Mouse (Mus musculus): ENCODE data around the gene Ndufa8. TPM values are rescaled to one million over a fixed set of nuclear protein-coding genes. Genes with fewer than 3 reads are reported as not detected.

Ndufa8 gene
- total and polyA plus RNA-seq, 2 experiments from 2014 or later = 252 to 915 TPM

DNA sequence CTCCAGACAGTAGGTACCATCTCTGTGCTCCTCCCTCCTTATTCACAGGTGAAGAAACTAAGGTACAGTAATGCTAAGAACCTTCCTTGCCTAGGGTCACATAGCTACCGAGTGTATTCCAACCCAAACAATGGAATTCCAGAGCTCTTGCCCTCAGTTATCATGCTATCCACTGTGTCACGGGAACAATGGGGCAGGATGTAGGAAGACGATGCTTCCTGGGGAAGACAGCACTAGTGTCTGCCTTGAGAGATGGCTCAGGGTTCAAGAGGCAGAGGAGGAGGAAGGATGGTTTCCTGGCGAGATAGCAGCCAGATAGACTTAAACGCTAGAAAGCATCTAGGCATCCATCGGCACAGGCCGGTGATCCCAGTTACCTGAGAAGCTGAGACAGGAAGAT is 16.3 kb downstream of the Ndufa8 start:
- Histone ChIP-seq H3K27me3 (ENCODE audit: control insufficient read depth, insufficient read depth, low read length) (no peaks in the 10 kb centered on the region), H3K9ac (replicated peaks; ENCODE audit: low read depth, low read length) (no peak overlapping the region), H3K27ac (ENCODE audit: low read depth) (no peak overlapping the region), H3K9me3 (replicated peaks; ENCODE audit: control insufficient read depth, low read length) (no peaks in the 10 kb centered on the region), H3K4me3 (ENCODE audit: low read depth, low read length) (no peak overlapping the region), H3K4me1 (ENCODE audit: control insufficient read depth, insufficient read depth) (0 out of 2 replicates have a peak, but pooled peaks cover 10% of the 10 kb centered on the region), H3K36me3 (replicated peaks; ENCODE audit: control insufficient read depth, insufficient read depth, low read length) (peaks cover 30% of the 10 kb centered on the region), H3K4me2 (ENCODE audit: low read depth, low read length) (no peak overlapping the region)
- no peak for TF ChIP-seq EP300 (IDR thresholded peaks at IDR 0.05; ENCODE audit: low read depth)
- TF ChIP-seq CTCF (IDR thresholded peaks at IDR 0.05; ENCODE audit: low read depth) = no peak
- ATAC-seq (ENCODE audit: insufficient read depth, low read depth) (no peak), DNase-seq (ENCODE audit: low spot score) (no peak)
- 58% methylated on average over 7 of the region's 7 CpGs for whole genome bisulfite sequencing

DNA sequence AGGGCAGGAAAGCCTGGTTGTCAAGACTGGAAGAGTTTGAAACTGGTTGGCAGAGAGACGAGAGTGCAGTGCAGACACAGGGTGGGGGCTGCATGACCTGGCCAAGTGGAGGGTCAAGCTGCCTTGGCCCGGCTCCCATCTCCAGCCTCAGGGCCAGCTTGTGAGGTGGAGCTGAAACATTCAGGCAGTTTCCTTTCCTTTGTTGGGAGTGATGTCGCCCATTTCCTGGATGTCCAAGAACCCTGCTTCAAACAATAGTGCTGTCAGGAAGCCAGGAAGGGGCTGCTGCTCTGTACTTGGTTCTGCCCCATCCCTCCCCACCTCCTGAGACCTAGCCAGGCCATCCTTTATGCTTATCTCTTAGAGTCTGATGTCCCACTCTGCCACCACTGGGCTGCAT is 25.9 kb downstream of the Ndufa8 start:
- H3K36me3 ChIP-seq (replicated peaks; ENCODE audit: control insufficient read depth, insufficient read depth, low read length) = no peaks in the 10 kb centered on the region
- 0 out of 2 replicates have a peak, but pooled peaks cover 3% of the 10 kb centered on the region for H3K4me1 ChIP-seq (ENCODE audit: control insufficient read depth, insufficient read depth)
- H3K27ac ChIP-seq (ENCODE audit: low read depth) = no peak overlapping the region
- no peak overlapping the region for H3K4me2 ChIP-seq (ENCODE audit: low read depth, low read length)
- 49% methylated on average over 3 of the region's 3 CpGs for WGBS
- H3K4me3 ChIP-seq (ENCODE audit: low read depth, low read length) = no peak overlapping the region
- no peaks in the 10 kb centered on the region for H3K9me3 ChIP-seq (replicated peaks; ENCODE audit: control insufficient read depth, low read length)
- TF ChIP-seq CTCF (IDR thresholded peaks at IDR 0.05; ENCODE audit: low read depth) (no peak), EP300 (IDR thresholded peaks at IDR 0.05; ENCODE audit: low read depth) (0 out of 2 replicates have a peak, but pooled peaks have one; percentile 74)
- no peak for DNase-seq (ENCODE audit: low spot score)
- no peaks in the 10 kb centered on the region for H3K27me3 ChIP-seq (ENCODE audit: control insufficient read depth, insufficient read depth, low read length)
- no peak overlapping the region for H3K9ac ChIP-seq (replicated peaks; ENCODE audit: low read depth, low read length)
- ATAC-seq (ENCODE audit: insufficient read depth, low read depth) = peak; percentile 55; the same call in 1 of the 2 replicates

- 0 out of 2 replicates have a peak, but pooled peaks cover 3% of the 10 kb centered on the region for H3K4me1 ChIP-seq (ENCODE audit: control insufficient read depth, insufficient read depth)
- no peak overlapping the region for H3K27ac ChIP-seq (ENCODE audit: low read depth)
- DNase-seq (ENCODE audit: low spot score) = peak; percentile 60
- no peaks in the 10 kb centered on the region for H3K9me3 ChIP-seq (replicated peaks; ENCODE audit: control insufficient read depth, low read length)
- H3K36me3 ChIP-seq (replicated peaks; ENCODE audit: control insufficient read depth, insufficient read depth, low read length) = no peaks in the 10 kb centered on the region
- H3K27me3 ChIP-seq (ENCODE audit: control insufficient read depth, insufficient read depth, low read length) = no peaks in the 10 kb centered on the region
- H3K4me3 ChIP-seq (ENCODE audit: low read depth, low read length) = peak overlapping the region; percentile 24; the same call in 1 of the 2 replicates
- TF ChIP-seq EP300 (IDR thresholded peaks at IDR 0.05; ENCODE audit: low read depth) = no peak
- TF ChIP-seq CTCF (IDR thresholded peaks at IDR 0.05; ENCODE audit: low read depth) = peak; percentile 83
- peak; percentile 57 for ATAC-seq (ENCODE audit: insufficient read depth, low read depth)
- WGBS = 15% methylated on average over 32 of the region's 32 CpGs
- peak overlapping the region; percentile 53 for H3K4me2 ChIP-seq (ENCODE audit: low read depth, low read length)
- no peak overlapping the region for H3K9ac ChIP-seq (replicated peaks; ENCODE audit: low read depth, low read length)
These were observed 27.6 kb downstream of the Ndufa8 start for GRCm38 (mm10) chr2:36021385-36022159.

DNA sequence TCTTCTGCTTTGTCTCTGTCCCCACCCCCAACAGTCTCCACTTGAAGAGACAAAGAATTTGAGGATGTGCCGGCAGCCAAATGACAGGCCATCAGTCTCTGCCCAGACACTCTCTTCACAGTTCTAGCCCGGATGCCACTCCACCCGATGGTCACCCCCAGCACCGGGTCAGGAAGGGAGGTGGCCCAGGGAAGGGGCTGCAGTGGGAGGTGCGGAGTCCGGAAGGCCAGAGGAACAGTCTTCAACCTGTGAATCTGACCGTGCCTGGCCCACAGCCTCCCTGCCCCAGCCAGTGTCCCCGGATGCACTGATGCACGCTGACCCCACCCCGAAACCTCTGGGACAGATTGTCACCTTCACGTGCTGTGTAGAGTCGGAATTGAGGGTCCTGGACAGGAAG is 36.2 kb downstream of the Ndufa8 start:
- Histone ChIP-seq H3K27me3 (ENCODE audit: control insufficient read depth, insufficient read depth, low read length) (peaks cover 8% of the 10 kb centered on the region; the same call in 1 of the 2 replicates), H3K4me1 (ENCODE audit: control insufficient read depth, insufficient read depth) (peaks cover 9% of the 10 kb centered on the region; the same call in 1 of the 2 replicates), H3K36me3 (replicated peaks; ENCODE audit: control insufficient read depth, insufficient read depth, low read length) (no peaks in the 10 kb centered on the region), H3K9me3 (replicated peaks; ENCODE audit: control insufficient read depth, low read length) (no peaks in the 10 kb centered on the region), H3K4me2 (ENCODE audit: low read depth, low read length) (no peak overlapping the region), H3K4me3 (ENCODE audit: low read depth, low read length) (no peak overlapping the region), H3K9ac (replicated peaks; ENCODE audit: low read depth, low read length) (no peak overlapping the region), H3K27ac (ENCODE audit: low read depth) (no peak overlapping the region; the same call in 1 of the 2 replicates)
- peak; percentile 37; the same call in 1 of the 2 replicates for ATAC-seq (ENCODE audit: insufficient read depth, low read depth)
- DNase-seq (ENCODE audit: low spot score) = no peak
- peak; percentile 55; the same call in 1 of the 2 replicates for TF ChIP-seq EP300 (IDR thresholded peaks at IDR 0.05; ENCODE audit: low read depth)
- TF ChIP-seq CTCF (IDR thresholded peaks at IDR 0.05; ENCODE audit: low read depth) = no peak
- WGBS = 45% methylated on average over 12 of the region's 12 CpGs

- ATAC-seq (ENCODE audit: insufficient read depth, low read depth) (peak; percentile 24; the same call in 1 of the 2 replicates), DNase-seq (ENCODE audit: low spot score) (peak; percentile 50)
- WGBS = 0% methylated on average over 44 of the region's 44 CpGs
- TF ChIP-seq EP300 (IDR thresholded peaks at IDR 0.05; ENCODE audit: low read depth) = no peak
- TF ChIP-seq CTCF (IDR thresholded peaks at IDR 0.05; ENCODE audit: low read depth) = peak; percentile 22
- Histone ChIP-seq H3K9ac (replicated peaks; ENCODE audit: low read depth, low read length) (peak overlapping the region; percentile 15), H3K4me3 (ENCODE audit: low read depth, low read length) (peak overlapping the region; percentile 49), H3K4me2 (ENCODE audit: low read depth, low read length) (peak overlapping the region; percentile 75), H3K4me1 (ENCODE audit: control insufficient read depth, insufficient read depth) (peaks cover 9% of the 10 kb centered on the region; the same call in 1 of the 2 replicates), H3K9me3 (replicated peaks; ENCODE audit: control insufficient read depth, low read length) (no peaks in the 10 kb centered on the region), H3K36me3 (replicated peaks; ENCODE audit: control insufficient read depth, insufficient read depth, low read length) (no peaks in the 10 kb centered on the region), H3K27ac (ENCODE audit: low read depth) (no peak overlapping the region), H3K27me3 (ENCODE audit: control insufficient read depth, insufficient read depth, low read length) (peaks cover 8% of the 10 kb centered on the region; the same call in 1 of the 2 replicates)
These were observed 37.8 kb downstream of the Ndufa8 start for GRCm38 (mm10) chr2:36011331-36011825.
